Mouse (Mus musculus): ENCODE data around the gene Pld2.

The Pld2 gene

GRCm38 (mm10) chr11:70579710-70580357 is 40.0 kb downstream of the Pld2 start:
- no peak for DNase-seq

GRCm38 (mm10) chr11:70580358-70580720 is 40.5 kb downstream of the Pld2 start:
- DNase-seq: no peak

- no peak for DNase-seq
These were observed 41.1 kb downstream of the Pld2 start for GRCm38 (mm10) chr11:70580921-70581320.

- no peak for DNase-seq
These were observed 42.3 kb downstream of the Pld2 start for GRCm38 (mm10) chr11:70582196-70582595.

- DNase-seq: no peak
These were observed 43.3 kb downstream of the Pld2 start for GRCm38 (mm10) chr11:70583022-70583714.

GRCm38 (mm10) chr11:70583775-70584174 is 43.9 kb downstream of the Pld2 start:
- no peak for DNase-seq

- peak; percentile 35 for DNase-seq
These were observed 45.6 kb downstream of the Pld2 start for GRCm38 (mm10) chr11:70585457-70585856.

GRCm38 (mm10) chr11:70586261-70586660 is 46.4 kb downstream of the Pld2 start:
- DNase-seq: no peak

- no peak for DNase-seq
These were observed 47.1 kb downstream of the Pld2 start for GRCm38 (mm10) chr11:70586954-70587353.

GRCm38 (mm10) chr11:70591733-70592132 is 51.9 kb downstream of the Pld2 start:
- DNase-seq: no peak

- DNase-seq: no peak
These were observed 54.6 kb downstream of the Pld2 start for GRCm38 (mm10) chr11:70594253-70594989.

- DNase-seq: no peak
These were observed 55.8 kb downstream of the Pld2 start for GRCm38 (mm10) chr11:70595638-70596037.

- DNase-seq: no peak
These were observed 56.2 kb downstream of the Pld2 start for GRCm38 (mm10) chr11:70596094-70596493.

GRCm38 (mm10) chr11:70597301-70597700 is 57.4 kb downstream of the Pld2 start:
- no peak for DNase-seq

GRCm38 (mm10) chr11:70598451-70598953 is 58.6 kb downstream of the Pld2 start:
- no peak for DNase-seq

- peak; percentile 67 for DNase-seq
These were observed 65.2 kb downstream of the Pld2 start for GRCm38 (mm10) chr11:70605024-70605566.

GRCm38 (mm10) chr11:70606717-70607116 is 66.9 kb downstream of the Pld2 start:
- DNase-seq: no peak

- no peak for DNase-seq
These were observed 67.7 kb downstream of the Pld2 start for GRCm38 (mm10) chr11:70607611-70608010.

All from cerebellum, adult 11 months (tissue).